Mouse (Mus musculus) small intestine, adult 2 months (tissue): ENCODE data around the gene Asic4. TPM values are rescaled to one million over a fixed set of nuclear protein-coding genes. Genes with fewer than 3 reads are reported as not detected.

Source experiments
- H3K27ac ChIP-seq: fragments of 200-500 bp; 2 replicates; pipeline ENCODE4 v1.5.1; 2012; ENCODE audit warnings: low read depth, low read length, control low read depth, inconsistent platforms; ENCODE audit not compliant: insufficient read depth
- H3K27me3 ChIP-seq: fragments of 200-500 bp; 2 replicates; pipeline ENCODE4 v1.6.1; 2012; ENCODE audit warnings: mild to moderate bottlenecking, moderate library complexity, low read length, inconsistent platforms; ENCODE audit not compliant: control insufficient read depth, insufficient read depth
- H3K36me3 ChIP-seq: fragments of 200-500 bp; 2 replicates; pipeline ENCODE4 v1.6.1; 2012; ENCODE audit warnings: mild to moderate bottlenecking, low read length, control low read depth, inconsistent platforms; ENCODE audit not compliant: control insufficient read depth, insufficient read depth
- H3K4me1 ChIP-seq: fragments of 200-500 bp; 2 replicates; pipeline ENCODE4 v1.6.1; 2012; ENCODE audit warnings: low read length, inconsistent platforms, mixed read lengths; ENCODE audit not compliant: control insufficient read depth, insufficient read depth, insufficient read length
- H3K4me3 ChIP-seq: fragments of 200-500 bp; 2 replicates; pipeline ENCODE4 v1.5.1; 2012; ENCODE audit warnings: low read depth, mild to moderate bottlenecking, control low read depth, inconsistent platforms, low read length, moderate library complexity
- CTCF ChIP-seq: fragments of 200-500 bp; IDR thresholded peaks from 2 replicates; pipeline ENCODE4 v1.5.1; 2012; ENCODE audit warnings: low read depth, mild to moderate bottlenecking, control low read depth, inconsistent platforms, low read length, moderate library complexity, mixed read lengths; ENCODE audit not compliant: insufficient replicate concordance, insufficient read length; ENCODE audit errors: extremely low read depth
- POLR2A ChIP-seq: fragments of 200-500 bp; IDR thresholded peaks from 2 replicates; pipeline ENCODE4 v1.6.1; 2012; ENCODE audit warnings: low read depth, mild to moderate bottlenecking, control low read depth, inconsistent platforms, low read length, moderate library complexity
- WGBS: fragments of 180-500 bp; shearing (Covaris S2); methylation state at CpG from one replicate; pipeline ENCODE4 v1.1.7; 2018; 5-methylcytosine and 5-hydroxymethylcytosine counted together
- polyA plus RNA-seq: library from polyadenylated mRNA; depleted of rRNA; stranded (reverse); fragments of >200 nt; gene quantifications from 2 replicates; pipeline ENCODE4 v1.2.3, GENCODE M21; 2012

Asic4 gene
- polyA plus RNA-seq, 1 experiment: 0.05 TPM

DNA sequence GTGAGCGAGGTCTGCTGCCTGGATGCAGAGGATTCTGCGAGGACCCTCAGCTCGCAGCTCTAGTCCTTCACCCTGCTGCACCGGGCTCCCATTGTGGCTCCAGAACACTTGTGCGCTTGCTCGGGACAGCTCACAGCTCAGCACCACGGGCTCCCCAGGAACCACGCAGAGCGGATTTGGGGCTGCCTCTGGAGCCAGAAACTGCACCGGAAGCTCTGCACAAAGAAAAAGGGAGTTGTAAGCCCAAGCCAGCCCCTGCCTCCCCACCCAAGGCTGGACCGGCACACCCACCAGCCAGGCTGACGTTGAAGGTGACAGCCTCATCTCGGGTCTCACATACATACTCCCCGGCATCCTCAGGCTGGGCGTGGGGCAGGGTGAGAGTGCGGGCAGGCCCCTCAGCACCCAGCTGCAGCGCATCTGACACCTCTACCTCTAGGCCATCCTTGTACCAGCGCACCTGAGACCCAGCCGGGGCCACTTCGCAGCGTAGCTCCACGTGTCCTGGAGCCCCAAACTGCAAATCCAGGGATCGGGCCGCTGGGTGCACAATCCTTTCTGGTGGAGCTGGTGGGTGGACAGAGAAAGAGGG lies 42.4 kb downstream of the Asic4 start:
- Histone ChIP-seq H3K27ac (no peak overlapping the region), H3K27me3 (peaks cover 5% of the 10 kb centered on the region; the same call in 1 of the 2 replicates), H3K4me3 (no peak overlapping the region), H3K4me1 (no peaks in the 10 kb centered on the region; the same call in 1 of the 2 replicates), H3K36me3 (no peaks in the 10 kb centered on the region)
- WGBS: 76% methylated on average over 24 of the region's 24 CpGs
- TF ChIP-seq CTCF (no peak), POLR2A (no peak)

DNA sequence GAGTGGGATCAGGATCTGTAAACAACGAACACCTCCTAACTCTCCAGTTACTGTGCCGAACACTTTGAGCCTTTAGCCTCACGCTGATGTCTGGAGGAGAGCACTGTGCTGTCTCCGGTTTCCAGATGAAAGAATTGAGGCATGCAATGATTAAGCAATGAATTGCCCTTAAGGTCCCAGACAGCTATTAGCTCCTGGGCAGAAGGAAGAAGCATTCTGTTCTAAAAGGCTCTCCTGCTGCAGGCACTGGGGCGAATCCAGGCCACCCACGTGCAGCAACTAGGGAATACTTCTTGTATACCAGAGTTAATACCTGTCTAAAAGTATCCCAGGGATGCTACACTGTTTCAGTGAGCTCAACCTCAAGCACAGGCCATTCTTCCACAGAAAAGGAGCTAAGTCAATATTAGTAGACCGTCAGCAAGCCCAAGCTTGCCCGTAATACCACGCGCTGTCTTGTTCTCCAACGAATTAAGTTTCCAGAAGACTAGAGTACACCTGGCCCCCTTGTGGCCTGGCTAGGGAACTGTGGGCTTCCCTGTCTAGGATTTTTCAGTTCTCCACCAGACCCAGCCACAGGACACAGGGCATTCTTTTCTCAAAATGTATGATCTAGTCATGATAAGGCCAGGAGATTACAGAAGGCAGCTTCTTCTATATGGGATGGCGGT lies 44.8 kb downstream of the Asic4 start:
- 56% methylated on average over 12 of the region's 12 CpGs for WGBS
- H3K4me1 ChIP-seq: no peaks in the 10 kb centered on the region
- H3K4me3 ChIP-seq: no peak overlapping the region
- H3K27ac ChIP-seq: no peak overlapping the region
- TF ChIP-seq POLR2A (no peak), CTCF (peak; percentile 73; the same call in 1 of the 2 replicates)
- H3K36me3 ChIP-seq: no peaks in the 10 kb centered on the region
- H3K27me3 ChIP-seq: no peaks in the 10 kb centered on the region

DNA sequence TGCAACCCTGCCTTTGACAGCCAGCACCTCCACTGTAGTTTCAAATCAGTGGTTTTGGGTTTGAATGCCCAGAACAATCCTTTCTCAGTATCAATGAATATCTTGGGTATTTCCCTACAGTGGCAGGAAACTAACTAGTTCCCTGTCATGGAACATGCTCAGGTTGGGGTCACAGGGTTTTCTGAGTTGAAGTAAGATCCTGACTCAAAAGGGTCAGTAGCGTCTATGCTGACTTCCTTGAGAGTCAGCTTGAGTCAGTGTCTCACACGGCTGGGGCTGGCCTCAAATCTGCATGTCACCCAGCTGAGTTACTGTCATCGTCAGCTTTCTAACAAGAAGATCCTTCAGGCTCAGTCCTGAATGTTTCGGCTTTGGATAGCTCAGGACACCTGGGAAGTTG lies 48.7 kb downstream of the Asic4 start:
- TF ChIP-seq POLR2A (no peak), CTCF (no peak)
- WGBS: 82% methylated on average over 4 of the region's 4 CpGs
- Histone ChIP-seq H3K27ac (no peak overlapping the region), H3K4me1 (no peaks in the 10 kb centered on the region), H3K4me3 (no peak overlapping the region), H3K36me3 (no peaks in the 10 kb centered on the region), H3K27me3 (no peaks in the 10 kb centered on the region)

DNA sequence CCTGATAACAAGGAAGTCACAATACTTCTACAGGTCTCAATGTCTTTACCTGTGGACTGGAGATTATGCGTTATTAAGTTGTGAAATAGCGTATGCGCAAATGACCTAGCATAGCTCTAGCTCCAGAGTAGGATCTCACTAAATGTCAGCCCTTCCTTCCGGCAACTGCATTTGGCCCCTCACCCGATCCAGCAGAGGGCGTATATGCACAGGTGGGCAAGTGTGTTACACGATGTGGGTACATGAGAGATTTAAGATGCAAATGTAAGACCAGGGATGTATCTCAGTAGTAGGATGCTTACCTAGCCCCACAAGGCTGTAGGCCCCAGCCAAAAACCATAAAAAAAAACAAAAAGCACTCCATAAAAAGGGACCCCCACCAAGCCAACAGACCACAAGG lies 49.2 kb downstream of the Asic4 start:
- H3K27ac ChIP-seq: no peak overlapping the region
- TF ChIP-seq POLR2A (no peak), CTCF (peak; percentile 14; the same call in 1 of the 2 replicates)
- H3K4me1 ChIP-seq: no peaks in the 10 kb centered on the region
- 70% methylated on average over 7 of the region's 7 CpGs for WGBS
- no peaks in the 10 kb centered on the region for H3K36me3 ChIP-seq
- H3K4me3 ChIP-seq: no peak overlapping the region
- no peaks in the 10 kb centered on the region for H3K27me3 ChIP-seq

DNA sequence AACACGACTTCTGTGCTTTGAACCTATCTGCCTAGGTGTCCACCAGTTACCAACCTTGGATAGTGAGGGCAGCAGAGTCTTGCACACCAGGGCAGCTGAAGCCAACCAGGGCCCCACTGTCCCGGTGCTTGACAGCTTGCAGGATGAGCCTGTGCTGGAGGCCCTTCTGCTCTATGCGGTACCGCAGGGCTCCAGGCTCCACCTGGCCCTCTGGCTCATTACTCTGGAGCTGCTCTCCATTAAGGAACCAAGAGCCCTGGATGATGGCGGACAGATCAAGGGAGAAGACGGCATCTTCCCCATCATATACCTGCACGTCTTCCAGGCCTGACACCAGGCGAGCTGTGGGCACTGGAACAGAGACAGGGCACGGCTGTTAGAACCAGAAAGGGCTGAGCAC lies 51.7 kb downstream of the Asic4 start:
- H3K4me3 ChIP-seq: no peak overlapping the region
- no peaks in the 10 kb centered on the region for H3K4me1 ChIP-seq
- H3K36me3 ChIP-seq: no peaks in the 10 kb centered on the region
- H3K27me3 ChIP-seq: peaks cover 13% of the 10 kb centered on the region
- WGBS: 92% methylated on average over 9 of the region's 9 CpGs
- no peak overlapping the region for H3K27ac ChIP-seq
- no peak for TF ChIP-seq CTCF
- no peak for TF ChIP-seq POLR2A

DNA sequence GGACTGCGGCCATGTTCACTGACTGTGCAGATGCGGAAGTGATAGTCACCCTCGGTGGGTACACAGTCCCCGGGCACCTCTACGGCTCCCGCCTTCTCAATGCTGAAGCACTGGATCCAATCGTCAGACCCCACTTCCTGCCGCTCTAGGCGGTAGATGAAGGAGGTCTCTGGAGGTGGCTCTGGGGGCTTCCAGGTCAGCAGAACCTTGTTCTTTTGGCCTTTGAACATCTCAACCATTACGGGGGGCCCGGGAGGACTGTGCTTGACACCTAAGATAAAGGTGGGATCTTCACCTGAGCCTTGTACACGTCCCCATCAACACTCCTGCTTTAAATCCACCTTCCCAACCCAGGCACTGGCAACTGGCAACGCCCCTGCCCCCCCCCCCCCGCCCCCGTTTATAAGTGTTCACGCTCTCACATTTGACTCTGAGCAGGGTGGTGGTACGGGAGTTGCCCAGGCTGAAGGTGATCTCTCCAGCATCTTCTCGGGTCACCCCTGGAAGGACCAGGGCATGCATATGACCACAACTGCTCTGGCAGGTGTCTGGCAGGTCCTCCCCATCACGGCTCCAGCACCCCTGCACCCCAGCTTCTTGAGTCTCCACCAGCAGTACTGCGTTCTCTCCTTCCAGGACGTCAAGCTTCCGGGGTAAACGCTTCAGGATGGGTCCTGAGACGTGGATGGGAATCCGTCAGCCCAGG lies 52.9 kb downstream of the Asic4 start:
- WGBS: 87% methylated on average over 25 of the region's 25 CpGs
- Histone ChIP-seq H3K4me1 (no peaks in the 10 kb centered on the region), H3K36me3 (no peaks in the 10 kb centered on the region)

DNA sequence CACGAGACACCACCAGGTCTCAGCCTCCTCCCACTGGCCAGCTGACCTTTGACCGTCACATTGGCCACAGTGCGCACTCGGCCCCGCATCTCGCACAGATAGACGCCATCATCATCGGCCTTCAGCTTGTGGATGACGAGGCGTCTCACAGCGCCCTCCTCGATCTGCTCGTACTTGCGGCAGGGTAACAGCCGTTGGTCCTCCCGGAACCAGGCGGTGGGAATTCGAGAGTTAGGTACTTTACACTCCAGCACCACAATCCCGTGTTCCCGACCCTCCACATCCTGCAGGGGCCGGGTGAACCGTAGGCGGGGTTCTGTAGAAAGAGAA lies 53.4 kb downstream of the Asic4 start:
- TF ChIP-seq POLR2A: no peak
- no peak for TF ChIP-seq CTCF
- Histone ChIP-seq H3K27me3 (peaks cover 13% of the 10 kb centered on the region), H3K36me3 (no peaks in the 10 kb centered on the region), H3K4me1 (no peaks in the 10 kb centered on the region), H3K27ac (no peak overlapping the region), H3K4me3 (no peak overlapping the region)
- WGBS: 84% methylated on average over 23 of the region's 23 CpGs

More for the DNA sequence above, 52.9 kb downstream of the Asic4 start:
- Histone ChIP-seq H3K27ac (no peak overlapping the region), H3K27me3 (peaks cover 13% of the 10 kb centered on the region), H3K4me3 (no peak overlapping the region)
- no peak for TF ChIP-seq CTCF
- no peak for TF ChIP-seq POLR2A
